Mouse (Mus musculus) embryo, embryonic 11 days (tissue): ENCODE results near the gene Acod1.

Experiments used
- DNase-seq: peaks from one replicate; pipeline ENCODE4 v3.0.0-alpha.2; 2015

The Acod1 gene

DNA sequence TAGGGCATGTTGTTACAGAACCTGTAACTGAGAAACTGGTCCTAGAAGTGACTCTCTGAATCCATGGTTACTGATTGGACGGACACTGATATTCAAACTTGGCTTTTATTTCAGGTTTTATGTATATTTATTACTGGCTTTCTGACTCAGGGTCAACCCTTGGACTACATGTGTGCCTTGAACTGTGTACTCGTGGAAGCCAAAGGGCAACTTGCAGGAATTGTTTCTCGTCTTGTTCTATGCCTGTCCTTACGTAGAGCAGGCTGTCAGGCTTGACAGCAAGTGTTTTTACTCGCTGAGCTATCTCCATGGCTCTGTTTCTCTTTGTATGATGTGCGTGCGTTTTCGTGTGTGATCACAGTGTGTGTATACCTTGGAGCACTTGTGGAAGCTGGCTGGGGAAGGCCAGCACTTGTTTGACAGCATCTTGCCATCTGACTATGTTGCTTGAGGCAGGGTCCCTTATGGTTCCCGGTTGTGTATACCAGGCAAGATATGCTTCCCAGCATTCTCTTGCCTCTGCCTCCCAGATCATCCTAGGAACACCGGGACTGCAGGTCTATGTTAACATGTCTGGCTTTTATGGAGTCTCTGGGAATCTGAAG is 56.1 kb downstream of the Acod1 start:
- no peak for DNase-seq
